Mouse (Mus musculus): Measurements from ENCODE around the gene Nedd8. TPM values are rescaled to one million over a fixed set of nuclear protein-coding genes. Genes with fewer than 3 reads are reported as not detected.

The Nedd8 gene
- total RNA-seq, 1 experiment from 2014 or later, result 391 TPM

GRCm38 (mm10) chr14:55677615-55678014 lies 5.7 kb upstream of the Nedd8 start:
- ATAC-seq (replicated peaks; ENCODE audit: low read depth, poor library complexity, severe bottlenecking), result no peak

GRCm38 (mm10) chr14:55672741-55673060 lies 777 bp upstream of the Nedd8 start:
- ATAC-seq (replicated peaks; ENCODE audit: low read depth, poor library complexity, severe bottlenecking), result no peak

GRCm38 (mm10) chr14:55671486-55671832 lies 465 bp downstream of the Nedd8 start:
- peak; percentile 12; the same call in 1 of the 2 replicates for ATAC-seq (replicated peaks; ENCODE audit: low read depth, poor library complexity, severe bottlenecking)

- peak; percentile 13; the same call in 1 of the 2 replicates for ATAC-seq (replicated peaks; ENCODE audit: low read depth, poor library complexity, severe bottlenecking)
These were observed 11.3 kb downstream of the Nedd8 start for GRCm38 (mm10) chr14:55660636-55661035.

- ATAC-seq (replicated peaks; ENCODE audit: low read depth, poor library complexity, severe bottlenecking), result peak; percentile 97
These were observed 11.9 kb downstream of the Nedd8 start, which contains the start of gene Mdp1 for GRCm38 (mm10) chr14:55659960-55660573. Gene Mdp1, minus strand, starts transcription at chr14:55660508.

GRCm38 (mm10) chr14:55658011-55658410 lies 13.9 kb downstream of the Nedd8 start:
- ATAC-seq (replicated peaks; ENCODE audit: low read depth, poor library complexity, severe bottlenecking), result no peak

GRCm38 (mm10) chr14:55656935-55657334 lies 15.0 kb downstream of the Nedd8 start:
- no peak for ATAC-seq (replicated peaks; ENCODE audit: low read depth, poor library complexity, severe bottlenecking)

GRCm38 (mm10) chr14:55651528-55651927 lies 20.4 kb downstream of the Nedd8 start:
- ATAC-seq (replicated peaks; ENCODE audit: low read depth, poor library complexity, severe bottlenecking), result no peak

- no peak for ATAC-seq (replicated peaks; ENCODE audit: low read depth, poor library complexity, severe bottlenecking)
These were observed 22.0 kb downstream of the Nedd8 start, which contains the start of gene Tssk4 for GRCm38 (mm10) chr14:55649884-55650283. Gene Tssk4, plus strand, starts transcription at chr14:55650184.

GRCm38 (mm10) chr14:55644261-55644888 lies 27.5 kb downstream of the Nedd8 start:
- ATAC-seq (replicated peaks; ENCODE audit: low read depth, poor library complexity, severe bottlenecking), result peak; percentile 10; the same call in 1 of the 2 replicates

GRCm38 (mm10) chr14:55643060-55643907 lies 28.6 kb downstream of the Nedd8 start, which contains the start of gene Tm9sf1:
Gene Tm9sf1, minus strand, starts transcription at chr14:55643806.
- peak; percentile 75 for ATAC-seq (replicated peaks; ENCODE audit: low read depth, poor library complexity, severe bottlenecking)

GRCm38 (mm10) chr14:55642679-55643059 lies 29.3 kb downstream of the Nedd8 start:
- no peak for ATAC-seq (replicated peaks; ENCODE audit: low read depth, poor library complexity, severe bottlenecking)

GRCm38 (mm10) chr14:55641291-55641690 lies 30.6 kb downstream of the Nedd8 start:
- ATAC-seq (replicated peaks; ENCODE audit: low read depth, poor library complexity, severe bottlenecking), result no peak

- no peak for ATAC-seq (replicated peaks; ENCODE audit: low read depth, poor library complexity, severe bottlenecking)
These were observed 31.1 kb downstream of the Nedd8 start for GRCm38 (mm10) chr14:55640816-55641215.

- ATAC-seq (replicated peaks; ENCODE audit: low read depth, poor library complexity, severe bottlenecking), result no peak
These were observed 34.1 kb downstream of the Nedd8 start, which contains the start of gene Gm49378 for GRCm38 (mm10) chr14:55637795-55638194. Gene Gm49378, minus strand, starts transcription at chr14:55637895.

- ATAC-seq (replicated peaks; ENCODE audit: low read depth, poor library complexity, severe bottlenecking), result peak; percentile 96
These were observed 36.4 kb downstream of the Nedd8 start, which contains the start of gene Ipo4 for GRCm38 (mm10) chr14:55635523-55636007. Gene Ipo4, minus strand, starts transcription at chr14:55635957.

GRCm38 (mm10) chr14:55634874-55635522 lies 36.9 kb downstream of the Nedd8 start:
- ATAC-seq (replicated peaks; ENCODE audit: low read depth, poor library complexity, severe bottlenecking), result peak; percentile 34

GRCm38 (mm10) chr14:55629312-55629711 lies 42.6 kb downstream of the Nedd8 start:
- peak; percentile 75 for ATAC-seq (replicated peaks; ENCODE audit: low read depth, poor library complexity, severe bottlenecking)

GRCm38 (mm10) chr14:55628077-55628827 lies 43.7 kb downstream of the Nedd8 start:
- no peak for ATAC-seq (replicated peaks; ENCODE audit: low read depth, poor library complexity, severe bottlenecking)

All from common myeloid progenitor, adult 5-6 weeks (primary cell).